Mouse (Mus musculus): Measurements from ENCODE around the gene Tspan17. TPM values are rescaled to one million over a fixed set of nuclear protein-coding genes. Genes with fewer than 3 reads are reported as not detected.
"Not testable (repeated sequence)": the region's sequence is repeated elsewhere in the genome, so short reads cannot be mapped to it uniquely, and the experiment has no call there.

Gene Tspan17
- polyA plus RNA-seq, 2 experiments = 2.6 to 4.4 TPM

DNA sequence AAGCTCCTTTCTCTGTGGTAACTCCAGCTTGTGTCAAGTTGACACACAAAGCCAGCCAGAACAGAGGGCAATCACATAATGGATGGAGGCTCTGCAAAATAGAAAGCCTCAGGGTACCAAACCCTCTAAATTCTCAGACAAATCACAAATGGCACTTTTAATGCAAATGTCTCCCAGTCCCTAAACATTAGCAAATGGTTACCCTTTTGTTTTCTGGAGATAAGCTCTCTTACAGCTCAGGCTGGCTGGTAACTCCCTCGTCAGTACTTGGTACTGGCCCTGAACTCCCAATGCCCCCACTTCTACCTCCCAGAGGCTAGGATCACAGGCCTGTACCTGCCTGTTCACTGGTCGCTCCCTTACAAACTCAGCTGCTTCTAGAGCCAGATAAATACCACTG is 5.9 kb upstream of the Tspan17 start:
- WGBS = 45% methylated on average over 2 of the region's 2 CpGs
- TF ChIP-seq POLR2A (IDR thresholded peaks at IDR 0.05; ENCODE audit: borderline replicate concordance, extremely low read depth, insufficient read depth, insufficient read length) = no peak
- Histone ChIP-seq H3K27ac (replicated peaks; ENCODE audit: low read depth, low read length) (no peak overlapping the region), H3K36me3 (ENCODE audit: control insufficient read depth, insufficient read depth, low read length) (no peaks in the 10 kb centered on the region), H3K4me3 (replicated peaks; ENCODE audit: low read length) (no peak overlapping the region), H3K27me3 (ENCODE audit: control insufficient read depth, insufficient read depth, low read length) (no peaks in the 10 kb centered on the region), H3K4me1 (ENCODE audit: control insufficient read depth, insufficient read depth, low read length) (no peaks in the 10 kb centered on the region), H3K9ac (ENCODE audit: low read depth, low read length, severe bottlenecking) (no peak overlapping the region), H3K4me2 (replicated peaks; ENCODE audit: low read depth, low read length, severe bottlenecking) (no peak overlapping the region), H3K9me3 (ENCODE audit: control insufficient read depth, low read length) (no peaks in the 10 kb centered on the region)
- no peak for ATAC-seq (ENCODE audit: low FRiP score, low read depth)
- DNase-seq (ENCODE audit: low spot score) = no peak

DNA sequence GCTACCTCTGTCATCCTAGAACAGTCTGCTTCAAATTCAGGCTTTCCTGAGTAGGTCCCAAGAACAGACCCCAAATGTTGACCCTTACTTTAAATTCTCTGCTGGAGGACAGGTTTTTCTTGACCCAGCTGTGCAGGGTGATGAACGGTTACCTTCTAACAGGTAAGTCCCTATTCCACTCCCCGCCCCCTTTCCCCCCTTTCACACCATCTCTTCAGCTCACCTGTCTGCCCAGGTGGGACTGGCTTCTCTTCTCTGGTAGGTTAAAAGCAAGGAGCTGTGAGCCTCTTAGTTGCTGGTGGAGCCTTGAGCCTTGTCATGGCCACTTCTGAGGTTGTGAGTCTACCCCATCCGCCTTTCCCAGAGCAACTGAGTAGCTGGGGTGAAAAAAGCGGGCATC is 5.5 kb upstream of the Tspan17 start, which contains the start of gene Eif4e1b:
TSS of gene Eif4e1b (plus strand) at position 301 of the 400 bp plus-strand sequence.
- no peak for TF ChIP-seq POLR2A (IDR thresholded peaks at IDR 0.05; ENCODE audit: borderline replicate concordance, extremely low read depth, insufficient read depth, insufficient read length)
- Histone ChIP-seq H3K9ac (ENCODE audit: low read depth, low read length, severe bottlenecking) (no peak within 1 kb of the TSS), H3K4me1 (ENCODE audit: control insufficient read depth, insufficient read depth, low read length) (no peaks in the 10 kb centered on the region), H3K27me3 (ENCODE audit: control insufficient read depth, insufficient read depth, low read length) (no peaks in the 10 kb centered on the region), H3K4me2 (replicated peaks; ENCODE audit: low read depth, low read length, severe bottlenecking) (no peak within 1 kb of the TSS), H3K4me3 (replicated peaks; ENCODE audit: low read length) (no peak within 1 kb of the TSS), H3K36me3 (ENCODE audit: control insufficient read depth, insufficient read depth, low read length) (no peaks in the 10 kb centered on the region), H3K27ac (replicated peaks; ENCODE audit: low read depth, low read length) (no peak within 1 kb of the TSS), H3K9me3 (ENCODE audit: control insufficient read depth, low read length) (no peaks in the 10 kb centered on the region)
- no peak for ATAC-seq (ENCODE audit: low FRiP score, low read depth)
- no peak for DNase-seq (ENCODE audit: low spot score)
- WGBS = 83% methylated on average over 4 of the region's 4 CpGs

DNA sequence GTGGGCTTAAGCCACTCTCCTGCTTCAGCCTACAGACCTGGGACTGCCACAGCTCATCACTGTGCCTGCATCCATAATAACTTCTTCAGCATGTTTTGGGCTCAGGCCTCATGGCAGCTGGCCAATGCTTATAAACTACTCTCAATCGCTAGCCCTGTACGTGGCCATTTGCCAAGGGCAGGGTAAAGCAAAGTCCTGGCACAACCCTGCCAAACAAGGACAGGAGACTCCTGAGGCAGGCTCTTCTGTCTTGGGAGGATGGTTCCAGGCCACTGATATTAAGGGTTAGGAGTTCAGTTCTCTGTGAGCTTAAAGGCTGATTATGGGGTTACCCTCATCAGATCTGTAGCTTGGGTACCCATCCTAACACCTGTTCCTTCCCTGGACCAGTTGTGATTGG is 1.6 kb upstream of the Tspan17 start:
- H3K27ac ChIP-seq (replicated peaks; ENCODE audit: low read depth, low read length); DNase-seq (ENCODE audit: low spot score); H3K36me3 ChIP-seq (ENCODE audit: control insufficient read depth, insufficient read depth, low read length); H3K4me3 ChIP-seq (replicated peaks; ENCODE audit: low read length); H3K9me3 ChIP-seq (ENCODE audit: control insufficient read depth, low read length); H3K9ac ChIP-seq (ENCODE audit: low read depth, low read length, severe bottlenecking); H3K4me2 ChIP-seq (replicated peaks; ENCODE audit: low read depth, low read length, severe bottlenecking); ATAC-seq (ENCODE audit: low FRiP score, low read depth): not testable (repeated sequence)
- 42% methylated on average over 2 of the region's 2 CpGs for WGBS
- Histone ChIP-seq H3K4me1 (ENCODE audit: control insufficient read depth, insufficient read depth, low read length) (peaks cover 11% of the 10 kb centered on the region; the same call in 1 of the 2 replicates), H3K27me3 (ENCODE audit: control insufficient read depth, insufficient read depth, low read length) (peaks cover 26% of the 10 kb centered on the region; the same call in 1 of the 2 replicates)

- WGBS = 2% methylated on average over 34 of the region's 38 CpGs
- Histone ChIP-seq H3K9me3 (ENCODE audit: control insufficient read depth, low read length) (no peaks in the 10 kb centered on the region), H3K4me2 (replicated peaks; ENCODE audit: low read depth, low read length, severe bottlenecking) (peak overlapping the region; percentile 98), H3K27me3 (ENCODE audit: control insufficient read depth, insufficient read depth, low read length) (peaks cover 26% of the 10 kb centered on the region; the same call in 1 of the 2 replicates), H3K4me3 (replicated peaks; ENCODE audit: low read length) (peak overlapping the region; percentile 52), H3K36me3 (ENCODE audit: control insufficient read depth, insufficient read depth, low read length) (no peaks in the 10 kb centered on the region), H3K9ac (ENCODE audit: low read depth, low read length, severe bottlenecking) (peak overlapping the region; percentile 28), H3K4me1 (ENCODE audit: control insufficient read depth, insufficient read depth, low read length) (peaks cover 11% of the 10 kb centered on the region; the same call in 1 of the 2 replicates), H3K27ac (replicated peaks; ENCODE audit: low read depth, low read length) (no peak overlapping the region)
- DNase-seq (ENCODE audit: low spot score) (no peak), ATAC-seq (ENCODE audit: low FRiP score, low read depth) (peak; percentile 28; the same call in 1 of the 2 replicates)
- TF ChIP-seq POLR2A (IDR thresholded peaks at IDR 0.05; ENCODE audit: borderline replicate concordance, extremely low read depth, insufficient read depth, insufficient read length) = no peak
These were observed 602 bp downstream of the Tspan17 start for GRCm38 (mm10) chr13:54789561-54790397.

DNA sequence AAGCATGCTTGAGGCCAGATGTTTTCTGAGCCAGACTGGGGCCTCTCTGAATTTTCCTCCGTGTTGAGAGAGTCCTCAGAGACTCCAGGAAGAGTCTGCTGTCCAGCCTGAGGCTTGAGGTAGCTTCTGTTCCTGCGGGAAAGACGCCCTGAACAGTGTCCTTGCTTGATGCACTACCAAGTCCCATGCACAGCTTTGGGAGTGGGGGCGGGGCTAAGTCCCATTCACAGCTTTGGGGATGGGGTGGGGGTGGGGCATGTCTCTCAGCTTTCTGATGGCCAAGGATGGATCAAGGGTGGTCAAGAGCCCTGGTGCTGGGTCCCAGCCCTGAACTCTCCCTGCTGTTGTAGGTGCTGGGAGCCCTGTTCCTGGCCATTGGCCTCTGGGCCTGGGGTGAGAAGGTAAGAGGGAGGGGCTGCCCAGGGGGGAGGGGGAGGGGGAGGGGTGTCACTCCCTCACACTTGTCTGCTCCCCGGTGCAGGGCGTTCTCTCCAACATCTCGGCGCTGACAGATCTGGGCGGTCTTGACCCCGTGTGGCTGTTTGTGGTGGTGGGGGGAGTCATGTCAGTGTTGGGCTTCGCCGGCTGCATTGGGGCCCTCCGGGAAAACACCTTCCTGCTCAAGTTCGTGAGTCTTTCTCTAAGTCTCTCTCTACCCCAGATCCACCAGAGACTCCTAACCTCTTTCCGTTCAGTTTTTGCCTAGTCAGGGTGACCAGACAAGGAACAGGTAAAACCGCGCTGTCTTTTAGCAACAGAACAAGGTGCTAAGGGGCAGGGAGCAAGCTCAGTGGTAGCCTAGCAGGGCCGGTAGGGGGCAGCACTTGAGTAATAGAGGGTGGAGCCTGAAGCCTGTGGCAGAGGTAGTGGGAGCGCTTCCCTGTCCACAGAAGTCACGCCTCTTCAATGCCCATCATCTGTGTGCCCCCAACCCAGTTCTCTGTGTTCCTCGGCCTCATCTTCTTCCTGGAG is 3.4 kb downstream of the Tspan17 start:
- Histone ChIP-seq H3K36me3 (ENCODE audit: control insufficient read depth, insufficient read depth, low read length) (no peaks in the 10 kb centered on the region), H3K9me3 (ENCODE audit: control insufficient read depth, low read length) (no peaks in the 10 kb centered on the region), H3K4me1 (ENCODE audit: control insufficient read depth, insufficient read depth, low read length) (peaks cover 11% of the 10 kb centered on the region; the same call in 1 of the 2 replicates), H3K4me3 (replicated peaks; ENCODE audit: low read length) (no peak overlapping the region), H3K4me2 (replicated peaks; ENCODE audit: low read depth, low read length, severe bottlenecking) (no peak overlapping the region), H3K27ac (replicated peaks; ENCODE audit: low read depth, low read length) (no peak overlapping the region), H3K9ac (ENCODE audit: low read depth, low read length, severe bottlenecking) (no peak overlapping the region), H3K27me3 (ENCODE audit: control insufficient read depth, insufficient read depth, low read length) (peaks cover 26% of the 10 kb centered on the region; the same call in 1 of the 2 replicates)
- DNase-seq (ENCODE audit: low spot score) (no peak), ATAC-seq (ENCODE audit: low FRiP score, low read depth) (no peak)
- no peak for TF ChIP-seq POLR2A (IDR thresholded peaks at IDR 0.05; ENCODE audit: borderline replicate concordance, extremely low read depth, insufficient read depth, insufficient read length)
- WGBS = 15% methylated on average over 21 of the region's 21 CpGs
